Mouse (Mus musculus): ENCODE results near the gene Sephs2. TPM values are rescaled to one million over a fixed set of nuclear protein-coding genes. Genes with fewer than 3 reads are reported as not detected.
"Not testable (repeated sequence)": the region's sequence is repeated elsewhere in the genome, so short reads cannot be mapped to it uniquely, and the experiment has no call there.

Sephs2 gene
- total RNA-seq, 1 experiment = 113 TPM

- H3K4me3 ChIP-seq (ENCODE audit: insufficient read depth in 1 of 2, low read depth in 1 of 2, low read length in 2 of 2, poor library complexity in 1 of 2, severe bottlenecking in 1 of 2) = no peak overlapping the region
- no peak overlapping the region for H3K27ac ChIP-seq (ENCODE audit: insufficient read depth, low read depth, low read length, poor library complexity, severe bottlenecking)
- no peak for DNase-seq (ENCODE audit: low read depth, low spot score)
- TF ChIP-seq ZNF384 (IDR thresholded peaks at IDR 0.05; ENCODE audit: low read depth, low read length) = peak; percentile 82
- no peak for TF ChIP-seq ZC3H11A (IDR thresholded peaks at IDR 0.05; ENCODE audit: borderline replicate concordance, low read depth, low read length)
- no peaks in the 10 kb centered on the region for H3K9me3 ChIP-seq (ENCODE audit: control insufficient read depth, insufficient read depth, low read depth, low read length)
- H3K9ac ChIP-seq (ENCODE audit: insufficient read depth, low read depth, low read length, poor library complexity, severe bottlenecking) = no peak overlapping the region
- no peaks in the 10 kb centered on the region for H3K4me1 ChIP-seq (ENCODE audit: control insufficient read depth in 2 of 2, insufficient read depth in 2 of 2, low read length in 2 of 2, poor library complexity in 1 of 2)
- peaks cover 19% of the 10 kb centered on the region for H3K36me3 ChIP-seq (ENCODE audit: control insufficient read depth, insufficient read depth, low read length, poor library complexity, severe bottlenecking)
- in situ Hi-C loops (cut with MboI; ENCODE audit: low sequenced_read_pairs in 2 of 2, unreplicated experiment in 2 of 2) = no loop called here
Observed at GRCm38 (mm10) chr7:127252414-127252813, 21.4 kb downstream of the Sephs2 start.

- H3K9me3 ChIP-seq (ENCODE audit: control insufficient read depth, insufficient read depth, low read depth, low read length); H3K27ac ChIP-seq (ENCODE audit: insufficient read depth, low read depth, low read length, poor library complexity, severe bottlenecking); H3K4me1 ChIP-seq (ENCODE audit: control insufficient read depth in 2 of 2, insufficient read depth in 2 of 2, low read length in 2 of 2, poor library complexity in 1 of 2); DNase-seq (ENCODE audit: low read depth, low spot score); in situ Hi-C loops (cut with MboI; ENCODE audit: low sequenced_read_pairs in 2 of 2, unreplicated experiment in 2 of 2); H3K9ac ChIP-seq (ENCODE audit: insufficient read depth, low read depth, low read length, poor library complexity, severe bottlenecking); H3K4me3 ChIP-seq (ENCODE audit: insufficient read depth in 1 of 2, low read depth in 1 of 2, low read length in 2 of 2, poor library complexity in 1 of 2, severe bottlenecking in 1 of 2); H3K36me3 ChIP-seq (ENCODE audit: control insufficient read depth, insufficient read depth, low read length, poor library complexity, severe bottlenecking): not testable (repeated sequence)
Observed at GRCm38 (mm10) chr7:127250511-127250910, 23.3 kb downstream of the Sephs2 start.

GRCm38 (mm10) chr7:127244658-127245510 lies 29.0 kb downstream of the Sephs2 start:
- Histone ChIP-seq H3K9me3 (ENCODE audit: control insufficient read depth, insufficient read depth, low read depth, low read length) (peaks cover 3% of the 10 kb centered on the region; the same call in 1 of the 2 replicates), H3K36me3 (ENCODE audit: control insufficient read depth, insufficient read depth, low read length, poor library complexity, severe bottlenecking) (peaks cover 9% of the 10 kb centered on the region; the same call in 1 of the 2 replicates), H3K4me1 (ENCODE audit: control insufficient read depth in 2 of 2, insufficient read depth in 2 of 2, low read length in 2 of 2, poor library complexity in 1 of 2) (peaks cover 0 to 5% of the 10 kb centered on the region in 2 experiments; a peak in 1 of 4 replicates), H3K27ac (ENCODE audit: insufficient read depth, low read depth, low read length, poor library complexity, severe bottlenecking) (peak overlapping the region; percentile 86), H3K4me3 (ENCODE audit: insufficient read depth in 1 of 2, low read depth in 1 of 2, low read length in 2 of 2, poor library complexity in 1 of 2, severe bottlenecking in 1 of 2) (peak overlapping the region; percentile 90 to 96), H3K9ac (ENCODE audit: insufficient read depth, low read depth, low read length, poor library complexity, severe bottlenecking) (peak overlapping the region; percentile 95)
- no peak for DNase-seq (ENCODE audit: low read depth, low spot score)
- in situ Hi-C loops (cut with MboI; ENCODE audit: low sequenced_read_pairs in 2 of 2, unreplicated experiment in 2 of 2) = no loop called here
- no peak for TF ChIP-seq CHD2 (IDR thresholded peaks at IDR 0.05; ENCODE audit: low read depth, low read length)
- TF ChIP-seq ZNF384 (IDR thresholded peaks at IDR 0.05; ENCODE audit: low read depth, low read length) = no peak
- peak; percentile 35; the same call in 1 of the 2 replicates for TF ChIP-seq MAFK (IDR thresholded peaks at IDR 0.05; ENCODE audit: insufficient read depth, low read depth, low read length)
- TF ChIP-seq ZC3H11A (IDR thresholded peaks at IDR 0.05; ENCODE audit: borderline replicate concordance, low read depth, low read length) = no peak
- no peak for TF ChIP-seq HCFC1 (IDR thresholded peaks at IDR 0.05; ENCODE audit: borderline replicate concordance, insufficient read depth, low read length)

- in situ Hi-C loops (cut with MboI; ENCODE audit: low sequenced_read_pairs in 2 of 2, unreplicated experiment in 2 of 2) = no loop called here
- TF ChIP-seq HCFC1 (IDR thresholded peaks at IDR 0.05; ENCODE audit: borderline replicate concordance, insufficient read depth, low read length) (0 out of 2 replicates have a peak, but pooled peaks have one; percentile 21), ZC3H11A (IDR thresholded peaks at IDR 0.05; ENCODE audit: borderline replicate concordance, low read depth, low read length) (no peak), MAFK (IDR thresholded peaks at IDR 0.05; ENCODE audit: insufficient read depth, low read depth, low read length) (no peak), CHD2 (IDR thresholded peaks at IDR 0.05; ENCODE audit: low read depth, low read length) (no peak), ZNF384 (IDR thresholded peaks at IDR 0.05; ENCODE audit: low read depth, low read length) (no peak)
Observed at GRCm38 (mm10) chr7:127243870-127244657, 29.8 kb downstream of the Sephs2 start, which contains the start of gene Zfp771. Gene Zfp771 (plus strand): TSS chr7:127244274.

More at GRCm38 (mm10) chr7:127243870-127244657, 29.8 kb downstream of the Sephs2 start, which contains the start of gene Zfp771:
- peak; percentile 91 for DNase-seq (ENCODE audit: low read depth, low spot score)
- Histone ChIP-seq H3K27ac (ENCODE audit: insufficient read depth, low read depth, low read length, poor library complexity, severe bottlenecking) (peak within 1 kb of the TSS; percentile 86), H3K9ac (ENCODE audit: insufficient read depth, low read depth, low read length, poor library complexity, severe bottlenecking) (peak within 1 kb of the TSS; percentile 95), H3K4me1 (ENCODE audit: control insufficient read depth in 2 of 2, insufficient read depth in 2 of 2, low read length in 2 of 2, poor library complexity in 1 of 2) (peaks cover 0 to 5% of the 10 kb centered on the region in 2 experiments; a peak in 1 of 4 replicates), H3K36me3 (ENCODE audit: control insufficient read depth, insufficient read depth, low read length, poor library complexity, severe bottlenecking) (peaks cover 6% of the 10 kb centered on the region; the same call in 1 of the 2 replicates), H3K4me3 (ENCODE audit: insufficient read depth in 1 of 2, low read depth in 1 of 2, low read length in 2 of 2, poor library complexity in 1 of 2, severe bottlenecking in 1 of 2) (peak within 1 kb of the TSS; percentile 90 to 96), H3K9me3 (ENCODE audit: control insufficient read depth, insufficient read depth, low read depth, low read length) (peaks cover 4% of the 10 kb centered on the region; the same call in 1 of the 2 replicates)
